Mouse (Mus musculus): ENCODE results near the gene Emsy. TPM values are rescaled to one million over a fixed set of nuclear protein-coding genes. Genes with fewer than 3 reads are reported as not detected.

The Emsy gene
- polyA plus RNA-seq, 1 experiment from 2014 or later = 32.3 TPM

DNA sequence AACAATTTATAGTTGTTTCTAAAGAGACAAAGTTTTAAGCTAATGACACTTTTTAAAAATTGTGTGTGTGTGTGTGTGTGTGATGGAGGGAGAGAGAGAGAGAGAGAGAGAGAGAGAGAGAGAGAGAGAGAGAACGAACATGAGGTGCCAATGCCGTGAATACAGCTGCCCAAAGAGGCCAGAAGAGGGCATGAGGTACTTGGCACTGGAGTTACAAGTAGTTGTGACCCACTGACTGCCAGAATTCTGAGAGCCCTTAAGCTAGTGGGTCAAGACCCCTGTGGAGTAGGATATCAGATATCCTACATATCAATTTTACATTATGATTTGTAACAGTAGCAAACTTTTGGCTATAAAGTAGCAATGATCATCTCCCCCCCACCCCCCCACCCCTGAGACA is 4.9 kb downstream of the Emsy start:
- no peaks in the 10 kb centered on the region for H3K27me3 ChIP-seq (replicated peaks; ENCODE audit: control insufficient read depth, insufficient read depth, low read length)
- peaks cover 9% of the 10 kb centered on the region; the same call in 1 of the 2 replicates for H3K4me1 ChIP-seq (replicated peaks; ENCODE audit: control insufficient read depth, insufficient read depth, low read length)
- WGBS = 82% methylated on average over 2 of the region's 2 CpGs
- no peak for ATAC-seq (replicated peaks; ENCODE audit: low FRiP score, low TSS enrichment, low read depth)
- no peak for DNase-seq (ENCODE audit: low spot score)
- no peak overlapping the region for H3K4me2 ChIP-seq (ENCODE audit: low read length)
- H3K9ac ChIP-seq (ENCODE audit: low read length) = no peak overlapping the region
- H3K36me3 ChIP-seq (ENCODE audit: control insufficient read depth, insufficient read depth, low read length) = peaks cover 58% of the 10 kb centered on the region
- no peak overlapping the region for H3K27ac ChIP-seq (ENCODE audit: low read depth)
- no peaks in the 10 kb centered on the region for H3K9me3 ChIP-seq (ENCODE audit: control insufficient read depth, low read length)
- no peak overlapping the region for H3K4me3 ChIP-seq (ENCODE audit: low read depth, low read length)

DNA sequence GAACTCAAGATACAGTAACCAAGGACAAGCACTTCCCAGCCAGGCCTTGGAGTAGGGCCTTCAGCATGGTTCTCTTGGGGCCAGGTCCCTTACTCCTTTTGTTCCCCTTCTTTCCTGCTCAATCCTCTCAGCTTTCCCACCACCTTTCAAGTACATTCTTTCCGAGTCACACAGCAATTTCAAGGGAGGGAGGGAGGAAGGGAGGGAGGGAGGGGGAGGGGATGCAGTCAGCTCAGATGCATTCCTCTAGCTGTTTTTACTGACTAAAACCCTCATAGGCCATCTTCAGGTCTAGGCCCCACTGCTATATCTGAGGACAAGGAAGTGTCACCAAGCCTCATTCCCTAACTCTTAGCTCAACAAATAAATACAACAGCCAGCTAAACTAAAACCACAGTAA is 12.3 kb downstream of the Emsy start:
- ATAC-seq (replicated peaks; ENCODE audit: low FRiP score, low TSS enrichment, low read depth) (no peak), DNase-seq (ENCODE audit: low spot score) (no peak)
- Histone ChIP-seq H3K36me3 (ENCODE audit: control insufficient read depth, insufficient read depth, low read length) (peaks cover 65% of the 10 kb centered on the region), H3K9me3 (ENCODE audit: control insufficient read depth, low read length) (no peaks in the 10 kb centered on the region), H3K4me3 (ENCODE audit: low read depth, low read length) (no peak overlapping the region), H3K9ac (ENCODE audit: low read length) (no peak overlapping the region), H3K4me1 (replicated peaks; ENCODE audit: control insufficient read depth, insufficient read depth, low read length) (no peaks in the 10 kb centered on the region), H3K4me2 (ENCODE audit: low read length) (no peak overlapping the region), H3K27me3 (replicated peaks; ENCODE audit: control insufficient read depth, insufficient read depth, low read length) (no peaks in the 10 kb centered on the region), H3K27ac (ENCODE audit: low read depth) (no peak overlapping the region)
- WGBS = 14% methylated on average over 1 of the region's 1 CpGs

DNA sequence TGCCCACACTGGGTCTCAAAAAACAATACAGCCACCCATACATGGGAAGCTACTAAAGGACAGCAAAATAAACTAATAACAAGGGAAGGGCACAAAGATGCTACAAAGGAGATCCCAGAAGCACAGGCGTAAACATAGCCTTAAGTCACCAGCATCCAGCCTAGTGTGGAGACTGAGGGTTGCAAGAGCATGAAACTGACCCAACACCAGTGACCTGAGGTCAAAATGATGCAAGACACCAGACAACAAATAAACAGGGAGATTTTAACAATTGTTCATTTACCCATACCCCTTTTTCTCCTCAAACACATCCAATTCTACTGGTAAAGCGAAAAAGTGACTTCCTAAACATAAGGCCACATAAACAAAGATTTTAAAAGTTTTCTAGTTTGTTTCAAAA is 20.0 kb downstream of the Emsy start:
- peaks cover 58% of the 10 kb centered on the region for H3K36me3 ChIP-seq (ENCODE audit: control insufficient read depth, insufficient read depth, low read length)
- no peak for ATAC-seq (replicated peaks; ENCODE audit: low FRiP score, low TSS enrichment, low read depth)

DNA sequence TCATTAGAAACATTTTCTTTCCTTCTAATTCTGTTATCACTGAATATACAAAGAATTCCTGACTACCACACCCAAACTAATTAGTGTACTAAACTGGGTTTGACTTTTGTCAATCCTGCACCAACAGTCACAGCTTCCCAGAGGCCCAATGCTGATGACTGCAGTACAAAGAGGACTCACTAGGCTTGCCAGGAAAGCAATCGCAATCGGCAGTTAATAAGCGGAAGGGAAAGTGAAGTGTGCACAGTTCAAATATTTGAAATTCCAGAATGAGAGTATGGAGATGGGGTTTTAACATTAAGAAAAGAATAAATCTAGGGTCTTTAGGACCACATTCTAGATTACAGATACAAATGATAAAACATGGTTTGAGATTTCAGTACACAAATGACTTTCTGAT is 23.6 kb downstream of the Emsy start:
- DNase-seq (ENCODE audit: low spot score) (no peak), ATAC-seq (replicated peaks; ENCODE audit: low FRiP score, low TSS enrichment, low read depth) (no peak)
- Histone ChIP-seq H3K36me3 (ENCODE audit: control insufficient read depth, insufficient read depth, low read length) (peaks cover 63% of the 10 kb centered on the region), H3K4me3 (ENCODE audit: low read depth, low read length) (no peak overlapping the region), H3K4me1 (replicated peaks; ENCODE audit: control insufficient read depth, insufficient read depth, low read length) (no peaks in the 10 kb centered on the region), H3K27me3 (replicated peaks; ENCODE audit: control insufficient read depth, insufficient read depth, low read length) (no peaks in the 10 kb centered on the region), H3K9me3 (ENCODE audit: control insufficient read depth, low read length) (no peaks in the 10 kb centered on the region), H3K27ac (ENCODE audit: low read depth) (no peak overlapping the region), H3K4me2 (ENCODE audit: low read length) (no peak overlapping the region), H3K9ac (ENCODE audit: low read length) (no peak overlapping the region)
- WGBS = 60% methylated on average over 3 of the region's 3 CpGs

More for the DNA sequence above, 20.0 kb downstream of the Emsy start:
- H3K4me3 ChIP-seq (ENCODE audit: low read depth, low read length) = no peak overlapping the region
- H3K27me3 ChIP-seq (replicated peaks; ENCODE audit: control insufficient read depth, insufficient read depth, low read length) = no peaks in the 10 kb centered on the region
- no peak overlapping the region for H3K27ac ChIP-seq (ENCODE audit: low read depth)
- no peaks in the 10 kb centered on the region for H3K4me1 ChIP-seq (replicated peaks; ENCODE audit: control insufficient read depth, insufficient read depth, low read length)
- no peak overlapping the region for H3K4me2 ChIP-seq (ENCODE audit: low read length)
- H3K9ac ChIP-seq (ENCODE audit: low read length) = no peak overlapping the region
- DNase-seq (ENCODE audit: low spot score) = no peak
- H3K9me3 ChIP-seq (ENCODE audit: control insufficient read depth, low read length) = no peaks in the 10 kb centered on the region
- WGBS = 94% methylated on average over 2 of the region's 2 CpGs

DNA sequence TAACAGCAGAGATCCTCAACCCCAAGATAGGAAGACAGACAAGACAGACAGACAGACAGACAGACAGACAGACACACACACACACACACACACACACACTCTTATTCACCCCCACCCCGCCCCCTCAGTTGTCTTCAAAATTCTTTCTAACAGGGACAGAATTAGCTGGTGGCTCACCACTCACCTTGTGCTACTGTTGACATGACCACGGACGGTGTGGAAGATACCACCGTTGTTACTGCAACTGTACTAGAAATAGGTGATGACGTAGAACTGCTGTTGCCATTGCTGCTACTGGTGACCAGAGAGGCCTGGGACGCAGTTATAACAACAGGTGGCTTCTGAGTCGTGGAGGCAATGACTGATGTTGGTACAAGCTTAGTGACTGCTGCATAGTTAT is 26.6 kb downstream of the Emsy start:
- Histone ChIP-seq H3K27ac (ENCODE audit: low read depth) (no peak overlapping the region), H3K36me3 (ENCODE audit: control insufficient read depth, insufficient read depth, low read length) (peaks cover 63% of the 10 kb centered on the region), H3K27me3 (replicated peaks; ENCODE audit: control insufficient read depth, insufficient read depth, low read length) (no peaks in the 10 kb centered on the region), H3K9me3 (ENCODE audit: control insufficient read depth, low read length) (no peaks in the 10 kb centered on the region), H3K4me1 (replicated peaks; ENCODE audit: control insufficient read depth, insufficient read depth, low read length) (no peaks in the 10 kb centered on the region), H3K4me2 (ENCODE audit: low read length) (no peak overlapping the region), H3K4me3 (ENCODE audit: low read depth, low read length) (no peak overlapping the region), H3K9ac (ENCODE audit: low read length) (no peak overlapping the region)
- DNase-seq (ENCODE audit: low spot score) (no peak), ATAC-seq (replicated peaks; ENCODE audit: low FRiP score, low TSS enrichment, low read depth) (no peak)
- 90% methylated on average over 7 of the region's 7 CpGs for WGBS

DNA sequence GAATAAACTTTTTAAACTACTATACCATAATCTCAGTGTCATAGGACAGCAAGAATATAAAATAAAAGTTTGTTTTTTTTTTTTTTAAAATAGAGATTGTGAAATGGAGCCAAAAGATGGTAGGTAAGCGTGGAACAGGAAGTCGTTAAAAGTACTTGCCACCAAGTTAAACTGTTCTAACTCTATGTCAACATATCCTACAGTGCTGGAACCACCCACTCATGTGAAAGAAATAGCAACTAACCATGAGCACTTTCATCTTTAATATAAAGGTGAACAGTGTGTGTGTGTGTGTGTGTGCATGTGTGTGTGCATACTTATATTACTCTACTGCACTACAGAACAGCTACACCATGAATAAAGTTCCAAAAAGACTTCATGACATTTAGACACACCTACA is 38.8 kb downstream of the Emsy start:
- DNase-seq (ENCODE audit: low spot score) = no peak
- ATAC-seq (replicated peaks; ENCODE audit: low FRiP score, low TSS enrichment, low read depth) = no peak
- no peaks in the 10 kb centered on the region for H3K9me3 ChIP-seq (ENCODE audit: control insufficient read depth, low read length)
- H3K4me3 ChIP-seq (ENCODE audit: low read depth, low read length) = no peak overlapping the region
- peaks cover 71% of the 10 kb centered on the region for H3K36me3 ChIP-seq (ENCODE audit: control insufficient read depth, insufficient read depth, low read length)
- no peak overlapping the region for H3K9ac ChIP-seq (ENCODE audit: low read length)
- no peak overlapping the region for H3K4me2 ChIP-seq (ENCODE audit: low read length)
- H3K27me3 ChIP-seq (replicated peaks; ENCODE audit: control insufficient read depth, insufficient read depth, low read length) = no peaks in the 10 kb centered on the region
- WGBS = 89% methylated on average over 2 of the region's 2 CpGs
- H3K27ac ChIP-seq (ENCODE audit: low read depth) = no peak overlapping the region
- H3K4me1 ChIP-seq (replicated peaks; ENCODE audit: control insufficient read depth, insufficient read depth, low read length) = no peaks in the 10 kb centered on the region

DNA sequence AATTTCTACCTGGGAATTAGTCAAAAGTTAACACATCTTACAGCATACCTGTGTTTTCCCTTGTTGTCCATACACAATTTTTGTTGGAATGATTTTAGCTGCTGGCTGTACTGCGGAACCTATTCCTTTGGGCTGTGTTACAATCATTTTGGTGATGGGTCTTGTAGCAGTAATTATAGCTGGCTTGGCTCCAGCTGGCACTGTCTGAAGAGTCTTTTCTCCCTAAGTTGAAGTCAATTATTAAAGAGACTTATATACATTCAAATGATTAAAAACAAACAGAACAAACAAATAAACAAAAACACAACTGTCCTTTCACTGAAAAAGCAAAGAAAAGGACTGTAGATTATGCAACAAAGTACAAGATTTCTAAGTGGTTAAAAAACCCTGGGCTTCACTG is 43.6 kb downstream of the Emsy start:
- no peak overlapping the region for H3K4me2 ChIP-seq (ENCODE audit: low read length)
- WGBS = 97% methylated on average over 1 of the region's 1 CpGs
- no peaks in the 10 kb centered on the region for H3K9me3 ChIP-seq (ENCODE audit: control insufficient read depth, low read length)
- peaks cover 65% of the 10 kb centered on the region for H3K36me3 ChIP-seq (ENCODE audit: control insufficient read depth, insufficient read depth, low read length)
- H3K4me3 ChIP-seq (ENCODE audit: low read depth, low read length) = no peak overlapping the region
- ATAC-seq (replicated peaks; ENCODE audit: low FRiP score, low TSS enrichment, low read depth) = no peak
- H3K9ac ChIP-seq (ENCODE audit: low read length) = no peak overlapping the region
- no peak overlapping the region for H3K27ac ChIP-seq (ENCODE audit: low read depth)
- no peaks in the 10 kb centered on the region for H3K27me3 ChIP-seq (replicated peaks; ENCODE audit: control insufficient read depth, insufficient read depth, low read length)
- H3K4me1 ChIP-seq (replicated peaks; ENCODE audit: control insufficient read depth, insufficient read depth, low read length) = no peaks in the 10 kb centered on the region
- DNase-seq (ENCODE audit: low spot score) = no peak

DNA sequence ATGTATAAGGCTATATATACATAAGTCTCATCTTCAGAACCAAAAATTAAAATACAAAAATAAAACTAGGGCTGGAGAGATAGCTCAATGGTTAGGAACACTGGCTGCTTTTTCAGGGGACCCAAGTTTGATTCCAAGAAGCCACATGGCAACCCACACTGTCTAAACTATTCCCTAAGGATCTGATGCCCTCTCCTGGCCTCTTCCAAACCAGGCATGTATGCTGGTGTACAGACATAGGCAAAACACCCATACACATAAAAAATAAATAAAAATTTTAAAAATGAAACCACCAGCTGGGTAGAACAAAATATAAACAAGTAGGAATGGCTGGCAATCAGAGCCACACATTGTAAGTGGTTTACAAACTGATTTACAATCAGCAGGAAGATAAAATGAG is 48.1 kb downstream of the Emsy start:
- no peak for DNase-seq (ENCODE audit: low spot score)
- no peaks in the 10 kb centered on the region for H3K27me3 ChIP-seq (replicated peaks; ENCODE audit: control insufficient read depth, insufficient read depth, low read length)

DNA sequence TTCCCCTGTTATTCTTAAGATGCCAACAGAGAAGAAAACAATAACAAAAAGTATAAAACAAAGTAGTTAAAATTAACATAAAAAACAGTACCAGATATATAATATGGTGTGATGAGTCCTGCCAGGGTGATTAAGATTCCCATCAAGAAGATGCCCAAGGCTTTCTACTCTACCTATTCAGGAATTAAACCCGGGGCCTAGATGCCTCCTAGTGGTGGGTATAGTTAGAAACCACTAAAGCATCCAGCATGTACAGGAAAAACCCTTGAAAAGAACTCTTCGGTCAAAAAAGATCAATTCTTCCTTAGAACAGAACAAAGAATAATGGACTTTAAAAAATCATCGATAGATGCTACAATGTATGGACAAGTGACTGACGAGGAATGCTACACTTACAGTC is 49.4 kb downstream of the Emsy start:
- DNase-seq (ENCODE audit: low spot score) (no peak), ATAC-seq (replicated peaks; ENCODE audit: low FRiP score, low TSS enrichment, low read depth) (no peak)
- H3K36me3 ChIP-seq (ENCODE audit: control insufficient read depth, insufficient read depth, low read length) = peaks cover 28% of the 10 kb centered on the region
- H3K27ac ChIP-seq (ENCODE audit: low read depth) = no peak overlapping the region
- no peaks in the 10 kb centered on the region for H3K9me3 ChIP-seq (ENCODE audit: control insufficient read depth, low read length)
- 82% methylated on average over 4 of the region's 4 CpGs for WGBS
- H3K27me3 ChIP-seq (replicated peaks; ENCODE audit: control insufficient read depth, insufficient read depth, low read length) = no peaks in the 10 kb centered on the region
- H3K4me1 ChIP-seq (replicated peaks; ENCODE audit: control insufficient read depth, insufficient read depth, low read length) = no peaks in the 10 kb centered on the region
- no peak overlapping the region for H3K4me3 ChIP-seq (ENCODE audit: low read depth, low read length)
- no peak overlapping the region for H3K4me2 ChIP-seq (ENCODE audit: low read length)
- H3K9ac ChIP-seq (ENCODE audit: low read length) = no peak overlapping the region

More for the DNA sequence above, 48.1 kb downstream of the Emsy start:
- Histone ChIP-seq H3K4me3 (ENCODE audit: low read depth, low read length) (no peak overlapping the region), H3K4me2 (ENCODE audit: low read length) (no peak overlapping the region), H3K4me1 (replicated peaks; ENCODE audit: control insufficient read depth, insufficient read depth, low read length) (no peaks in the 10 kb centered on the region), H3K27ac (ENCODE audit: low read depth) (no peak overlapping the region), H3K36me3 (ENCODE audit: control insufficient read depth, insufficient read depth, low read length) (peaks cover 34% of the 10 kb centered on the region), H3K9me3 (ENCODE audit: control insufficient read depth, low read length) (no peaks in the 10 kb centered on the region), H3K9ac (ENCODE audit: low read length) (no peak overlapping the region)
- ATAC-seq (replicated peaks; ENCODE audit: low FRiP score, low TSS enrichment, low read depth) = no peak

All from intestine, embryonic 14.5 days (tissue).